Mouse (Mus musculus): Measurements from ENCODE around the gene 2310039H08Rik. TPM values are rescaled to one million over a fixed set of nuclear protein-coding genes. Genes with fewer than 3 reads are reported as not detected.

The 2310039H08Rik gene
- 16.6 to 24.2 TPM (median 19.2 TPM) in 4 replicates for total RNA-seq (2023; ENCODE audit: inconsistent age)

DNA sequence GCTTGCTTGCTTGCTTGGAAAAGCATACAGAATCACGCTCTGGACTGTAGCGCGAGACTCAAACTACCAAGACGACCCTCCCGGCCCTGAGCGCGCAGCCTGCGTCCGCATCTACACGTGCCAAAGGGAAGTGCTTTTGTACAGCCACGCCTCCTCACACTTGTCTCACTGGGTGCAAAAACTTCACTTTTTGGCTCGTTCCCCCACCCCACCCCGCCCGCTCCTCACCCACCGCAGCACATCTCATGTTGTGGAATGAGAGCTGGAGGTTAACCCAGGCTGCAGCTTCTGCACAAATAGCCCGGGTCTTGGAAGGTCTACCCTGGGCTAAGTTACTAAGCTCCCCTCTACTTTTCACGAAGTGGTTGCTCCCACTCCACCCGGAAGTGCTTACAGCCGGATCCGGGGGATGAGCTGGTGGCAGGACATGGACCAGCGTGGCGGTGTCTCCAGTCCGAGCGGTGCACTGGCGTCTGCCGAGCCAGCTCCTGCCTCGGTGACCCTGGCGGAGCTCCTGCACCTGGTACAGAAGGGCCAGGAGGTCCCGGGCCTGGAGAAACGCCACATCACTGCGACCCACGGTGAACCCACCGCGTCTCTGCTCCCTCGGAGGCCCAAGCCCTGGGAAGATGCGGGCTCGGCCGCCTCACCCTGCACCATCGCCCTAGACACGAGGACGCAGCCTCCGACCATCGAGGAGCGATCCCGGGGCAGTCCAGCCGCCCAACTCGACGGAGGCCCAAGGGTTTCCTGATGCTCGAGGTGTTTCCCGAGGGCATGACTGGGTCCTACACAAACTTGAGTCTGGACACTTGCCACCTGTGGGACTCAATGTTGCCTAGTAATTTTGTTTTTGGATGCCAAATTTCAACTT is at the start of gene 2310039H08Rik:
2310039H08Rik (plus strand) TSS at position 232 of the 874 bp plus-strand sequence.

DNA sequence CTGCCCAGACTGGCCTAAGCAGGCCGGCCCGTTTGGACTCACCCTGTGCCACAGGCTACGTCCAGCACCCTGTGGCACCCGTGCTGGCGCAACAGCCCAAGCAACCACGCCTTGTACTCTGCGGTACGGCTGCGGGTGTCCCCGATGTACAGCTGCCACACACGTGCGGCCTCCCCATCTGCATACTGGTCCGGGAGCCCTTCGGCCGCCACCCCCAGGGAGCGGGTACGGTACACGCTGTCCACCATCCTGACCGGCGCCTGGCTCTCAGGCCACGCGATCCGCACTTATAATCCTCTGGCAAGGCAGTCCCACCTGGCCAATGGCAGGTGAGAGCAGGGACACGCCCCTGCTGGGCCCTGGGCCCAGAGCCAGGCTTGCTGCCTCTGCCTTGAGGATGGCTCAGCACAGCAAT is 43.5 kb upstream of the 2310039H08Rik start, which contains the start of gene Gnmt:
Gnmt (minus strand) TSS at position 265 of the 415 bp plus-strand sequence.

DNA sequence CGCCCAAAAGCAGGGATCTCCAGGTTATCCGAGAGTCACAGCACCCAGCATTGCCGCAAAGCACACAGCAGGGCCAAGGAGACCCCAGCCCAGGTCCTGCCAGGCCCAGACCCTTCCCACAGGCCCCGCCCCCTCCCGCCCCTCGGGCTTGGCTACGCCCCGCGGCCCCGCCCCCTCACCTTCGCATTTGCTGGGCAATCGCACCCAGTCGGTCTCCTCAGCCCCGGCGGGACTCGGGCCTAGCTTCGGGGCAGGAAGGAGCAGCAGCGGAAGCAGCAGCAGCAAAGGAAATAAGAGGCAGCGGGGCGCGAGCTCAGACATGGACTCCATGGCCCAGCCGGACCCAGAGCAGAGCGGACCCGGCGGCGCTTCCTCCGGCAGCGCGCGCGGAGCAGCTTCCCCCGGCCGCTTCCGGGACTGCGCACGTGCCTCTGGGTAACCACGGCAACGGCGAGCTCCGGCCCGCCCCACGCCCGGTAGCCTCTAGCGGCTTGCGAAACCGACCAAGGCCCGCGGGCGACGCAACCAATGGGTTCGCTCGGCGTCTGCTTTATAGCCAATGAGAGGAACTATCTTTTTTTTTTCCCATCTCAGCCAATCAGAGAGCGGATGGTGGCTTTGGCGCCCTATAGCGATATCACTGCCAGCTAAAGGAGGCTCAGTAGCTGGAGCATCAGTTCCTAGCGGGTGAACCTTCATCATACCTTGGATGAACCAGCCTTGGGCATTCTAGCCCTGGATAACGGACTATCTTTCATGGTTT is 20.5 kb upstream of the 2310039H08Rik start, which contains the start of gene Cnpy3:
Cnpy3 (minus strand) TSS at position 421 of the 763 bp plus-strand sequence.

DNA sequence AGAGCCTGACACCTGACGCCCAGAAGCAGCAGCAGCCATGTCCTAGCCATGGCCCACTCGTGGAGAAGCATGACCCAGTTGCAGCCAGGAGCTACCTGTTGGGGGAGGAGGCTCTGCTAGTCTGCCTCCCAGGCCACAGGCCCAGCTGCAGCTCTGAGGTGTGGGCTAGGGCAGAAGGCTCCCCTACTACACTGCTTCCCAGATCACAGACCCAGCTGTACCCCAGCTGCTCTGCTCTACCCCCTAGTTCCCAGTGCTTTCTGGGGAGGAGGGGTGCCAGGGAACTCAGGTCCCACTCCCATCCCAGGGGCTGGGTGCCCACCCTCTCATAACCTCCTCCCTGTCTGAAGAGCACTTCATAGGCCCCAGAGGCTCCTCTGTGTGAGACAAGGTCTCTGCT is 8.9 kb upstream of the 2310039H08Rik start, which contains the start of gene Ptcra:
Ptcra (minus strand) TSS at position 169 of the 400 bp plus-strand sequence.

DNA sequence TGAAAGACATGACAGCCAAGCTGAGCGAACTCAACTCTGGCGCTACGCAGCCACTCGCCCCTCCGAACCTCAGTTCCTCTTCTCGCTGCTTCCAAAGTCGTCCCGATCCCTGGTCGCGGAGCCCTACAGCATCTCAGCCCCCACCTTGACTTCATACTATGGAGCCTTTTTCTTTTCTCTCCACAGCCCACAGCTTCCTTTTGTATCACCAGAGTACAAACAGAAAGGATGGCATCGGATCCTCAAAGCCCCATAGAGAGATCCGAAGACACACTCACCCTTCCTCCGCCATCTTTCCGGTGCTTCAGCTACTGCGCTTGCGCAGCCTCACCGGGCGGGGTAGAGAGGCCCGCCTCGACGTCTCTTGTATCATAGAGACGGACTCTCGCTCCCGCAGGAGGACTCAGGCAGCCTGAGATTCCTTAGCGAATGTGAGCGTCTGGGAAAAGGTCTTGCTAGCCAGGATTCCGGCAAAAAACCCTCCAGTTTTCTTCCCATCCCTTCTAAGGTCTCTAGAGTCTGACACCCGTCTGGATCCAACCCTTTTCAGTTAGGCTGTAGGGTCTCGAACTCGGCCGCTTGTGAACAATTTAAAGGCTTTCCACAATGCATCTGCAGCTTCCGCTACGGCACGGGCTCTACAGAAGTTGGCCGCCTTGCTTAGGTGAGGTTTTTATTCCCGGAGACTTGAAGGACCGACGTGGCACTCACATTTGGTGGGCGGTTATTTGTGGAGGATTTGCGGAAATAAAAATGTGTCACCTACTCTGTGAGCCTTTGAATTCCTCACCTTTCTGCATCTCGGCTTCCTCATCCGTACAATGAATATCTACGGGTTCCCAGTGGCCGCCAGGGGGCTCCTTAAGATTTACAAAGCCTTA is 10.1 kb downstream of the 2310039H08Rik start, which contains the start of gene Rpl7l1:
Rpl7l1 (minus strand) TSS at position 332 of the 881 bp plus-strand sequence.

Other genes starting within 250 kb of the 2310039H08Rik start
- gene Cul9, start 226.2 kb upstream of the 2310039H08Rik start, total RNA-seq (2023; ENCODE audit: inconsistent age): 14.3 to 16.9 TPM (median 15.9 TPM) in 4 replicates
- 84.2 to 96.1 TPM (median 88.7 TPM) in 4 replicates for gene Srf, start 216.5 kb upstream of the 2310039H08Rik start, total RNA-seq (2023; ENCODE audit: inconsistent age)
- gene Ptk7, start 143.1 kb upstream of the 2310039H08Rik start, total RNA-seq (2023; ENCODE audit: inconsistent age): 0.13 TPM in 1 of 4 replicates, not detected in the others
- 18.5 to 22.0 TPM (median 20.3 TPM) in 4 replicates for gene Klc4, start 126.6 kb upstream of the 2310039H08Rik start, total RNA-seq (2023; ENCODE audit: inconsistent age)
- 29.4 to 53.4 TPM (median 41.9 TPM) in 4 replicates for gene Mrpl2, start 126.4 kb upstream of the 2310039H08Rik start, total RNA-seq (2023; ENCODE audit: inconsistent age)
- 7.4 to 8.4 TPM (median 7.9 TPM) in 4 replicates for gene Cul7, start 122.3 kb upstream of the 2310039H08Rik start, total RNA-seq (2023; ENCODE audit: inconsistent age)
- gene Rrp36, start 98.3 kb upstream of the 2310039H08Rik start, total RNA-seq (2023; ENCODE audit: inconsistent age): 27.0 to 30.6 TPM (median 29.4 TPM) in 4 replicates
- gene Mea1, start 93.8 kb upstream of the 2310039H08Rik start, total RNA-seq (2023; ENCODE audit: inconsistent age): 52.8 to 63.9 TPM (median 58.1 TPM) in 4 replicates
- 42.4 to 50.0 TPM (median 44.6 TPM) in 4 replicates for gene Klhdc3, start 91.7 kb upstream of the 2310039H08Rik start, total RNA-seq (2023; ENCODE audit: inconsistent age)
- 33.1 to 41.3 TPM (median 38.7 TPM) in 4 replicates for gene Ppp2r5d, start 67.5 kb upstream of the 2310039H08Rik start, total RNA-seq (2023; ENCODE audit: inconsistent age)
- gene Pex6, start 61.2 kb upstream of the 2310039H08Rik start, total RNA-seq (2023; ENCODE audit: inconsistent age): 38.2 to 46.1 TPM (median 39.9 TPM) in 4 replicates
- gene Gnmt, start 43.5 kb upstream of the 2310039H08Rik start, total RNA-seq (2023; ENCODE audit: inconsistent age): 3.9 to 6.1 TPM (median 5.1 TPM) in 4 replicates
- gene Cnpy3, start 20.4 kb upstream of the 2310039H08Rik start, total RNA-seq (2023; ENCODE audit: inconsistent age): 154 to 156 TPM (median 155 TPM) in 4 replicates
- gene Ptcra, start 8.9 kb upstream of the 2310039H08Rik start, total RNA-seq (2023; ENCODE audit: inconsistent age): not detected in 4 replicates
- gene Rpl7l1, start 10.0 kb downstream of the 2310039H08Rik start, total RNA-seq (2023; ENCODE audit: inconsistent age): 67.4 to 80.7 TPM (median 74.5 TPM) in 4 replicates
- gene Bicral, start 85.8 kb downstream of the 2310039H08Rik start, total RNA-seq (2023; ENCODE audit: inconsistent age): 99.1 to 112 TPM (median 104 TPM) in 4 replicates
- 11.4 to 15.4 TPM (median 12.9 TPM) in 4 replicates for gene Tbcc, start 118.0 kb downstream of the 2310039H08Rik start, total RNA-seq (2023; ENCODE audit: inconsistent age)
- not detected in 4 replicates for gene Prph2, start 137.8 kb downstream of the 2310039H08Rik start, total RNA-seq (2023; ENCODE audit: inconsistent age)
- 82.9 to 88.7 TPM (median 87.4 TPM) in 4 replicates for gene Ubr2, start 237.9 kb downstream of the 2310039H08Rik start, total RNA-seq (2023; ENCODE audit: inconsistent age)

Data from B cell, adult (primary cell).